Mouse (Mus musculus) myocyte (in vitro differentiated cells): Measurements from ENCODE around the gene Vmn1r10.

Experiments used
- MYOD1 ChIP-seq, 3 experiments: IDR thresholded peaks; one replicate each; pipeline ENCODE4 v1.6.1; 2011; ENCODE audit warnings: control low read depth in 2 of 3, low read depth in 2 of 3, mild to moderate bottlenecking in 2 of 3, moderate library complexity in 1 of 3; ENCODE audit not compliant: insufficient read length in 2 of 3, control insufficient read depth in 1 of 3
- MYOG ChIP-seq, 3 experiments: IDR thresholded peaks; one replicate each; pipeline ENCODE4 v1.6.1; 2011; ENCODE audit warnings: control low read depth in 2 of 3, low read depth in 2 of 3, mild to moderate bottlenecking in 2 of 3; ENCODE audit not compliant: insufficient read length in 2 of 3, control insufficient read depth in 1 of 3, insufficient read depth in 1 of 3
- POLR2A ChIP-seq: IDR thresholded peaks from one replicate; pipeline ENCODE4 v1.6.1; 2011; ENCODE audit warnings: low read depth, mild to moderate bottlenecking, control low read depth, moderate library complexity; ENCODE audit not compliant: insufficient read length
- SRF ChIP-seq: IDR thresholded peaks from one replicate; pipeline ENCODE4 v1.6.1; 2011; ENCODE audit warnings: low read depth; ENCODE audit not compliant: control insufficient read depth, insufficient read length
- TCF12 ChIP-seq: IDR thresholded peaks from one replicate; pipeline ENCODE4 v1.6.1; 2011; ENCODE audit warnings: mild to moderate bottlenecking, control low read depth; ENCODE audit not compliant: poor library complexity, insufficient read depth, severe bottlenecking

DNA sequence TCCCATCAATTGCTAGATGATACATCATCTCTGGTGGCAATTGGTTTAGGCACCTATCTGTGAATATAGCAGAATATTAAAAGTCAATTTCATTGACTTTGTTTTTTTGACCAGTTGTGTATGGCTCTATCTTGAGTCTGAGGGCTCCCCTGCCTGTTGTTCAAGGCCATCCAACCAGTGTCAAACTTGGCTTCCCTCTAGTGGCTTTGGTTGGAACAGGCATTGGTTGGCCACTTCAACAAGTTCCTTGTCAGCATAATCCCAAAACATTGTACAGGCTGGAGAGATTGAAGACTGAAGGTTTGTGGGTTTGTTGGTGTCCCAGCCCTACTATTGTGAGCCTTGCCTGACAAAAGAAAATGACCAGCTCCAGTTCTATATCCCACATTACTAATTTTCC, 45.5 kb upstream of the Vmn1r10 start:
- TF ChIP-seq POLR2A, result no peak
- TF ChIP-seq MYOD1 (IDR thresholded peaks at IDR 0.05; ENCODE audit: control insufficient read depth in 1 of 3, insufficient read length in 2 of 3, low read depth in 2 of 3), result no peak
- TF ChIP-seq MYOG (IDR thresholded peaks at IDR 0.05; ENCODE audit: control insufficient read depth in 1 of 3, insufficient read depth in 1 of 3, insufficient read length in 2 of 3, low read depth in 2 of 3), result no peak
- TF ChIP-seq TCF12, result no peak
- TF ChIP-seq SRF, result no peak
